Mouse (Mus musculus): ENCODE data around the gene Gm21974. TPM values are rescaled to one million over a fixed set of nuclear protein-coding genes. Genes with fewer than 3 reads are reported as not detected.
A peak's percentile ranks its signal among the peaks of the same experiment; 100 is the strongest.

Gene Gm21974
- polyA plus RNA-seq, 1 experiment, result not detected

- H3K27me3 ChIP-seq (ENCODE audit: control insufficient read depth, insufficient read depth, low read length), result no peaks in the 10 kb centered on the region
- no peaks in the 10 kb centered on the region for H3K36me3 ChIP-seq (ENCODE audit: control insufficient read depth, insufficient read depth, low read length)
- no peak overlapping the region for H3K4me3 ChIP-seq (ENCODE audit: low read depth, low read length)
- no peak overlapping the region for H3K27ac ChIP-seq (ENCODE audit: insufficient read depth, low read depth, low read length)
- 24% methylated on average over 13 of the region's 13 CpGs for WGBS
- TF ChIP-seq CTCF (IDR thresholded peaks at IDR 0.05; ENCODE audit: extremely low read depth, insufficient read length, insufficient replicate concordance, low read depth, low read length), result no peak
- no peak for TF ChIP-seq POLR2A (IDR thresholded peaks at IDR 0.05; ENCODE audit: low read depth, low read length)
- peaks cover 20% of the 10 kb centered on the region for H3K4me1 ChIP-seq (ENCODE audit: control insufficient read depth, insufficient read depth, insufficient read length, low read length)
Measured at GRCm38 (mm10) chr7:127932273-127933031, 37.2 kb upstream of the Gm21974 start.

GRCm38 (mm10) chr7:127931351-127932135 is 36.3 kb upstream of the Gm21974 start:
- Histone ChIP-seq H3K4me3 (ENCODE audit: low read depth, low read length) (no peak overlapping the region), H3K27ac (ENCODE audit: insufficient read depth, low read depth, low read length) (no peak overlapping the region; the same call in 1 of the 2 replicates), H3K27me3 (ENCODE audit: control insufficient read depth, insufficient read depth, low read length) (no peaks in the 10 kb centered on the region), H3K36me3 (ENCODE audit: control insufficient read depth, insufficient read depth, low read length) (0 out of 2 replicates have a peak, but pooled peaks cover 2% of the 10 kb centered on the region), H3K4me1 (ENCODE audit: control insufficient read depth, insufficient read depth, insufficient read length, low read length) (peaks cover 29% of the 10 kb centered on the region)
- WGBS, result 25% methylated on average over 13 of the region's 13 CpGs
- no peak for TF ChIP-seq CTCF (IDR thresholded peaks at IDR 0.05; ENCODE audit: extremely low read depth, insufficient read length, insufficient replicate concordance, low read depth, low read length)
- TF ChIP-seq POLR2A (IDR thresholded peaks at IDR 0.05; ENCODE audit: low read depth, low read length), result no peak

- 31% methylated on average over 5 of the region's 5 CpGs for WGBS
- Histone ChIP-seq H3K36me3 (ENCODE audit: control insufficient read depth, insufficient read depth, low read length) (peaks cover 10% of the 10 kb centered on the region), H3K4me1 (ENCODE audit: control insufficient read depth, insufficient read depth, insufficient read length, low read length) (peaks cover 31% of the 10 kb centered on the region), H3K4me3 (ENCODE audit: low read depth, low read length) (no peak overlapping the region), H3K27ac (ENCODE audit: insufficient read depth, low read depth, low read length) (0 out of 2 replicates have a peak overlapping the region, but pooled peaks have one; percentile 3), H3K27me3 (ENCODE audit: control insufficient read depth, insufficient read depth, low read length) (no peaks in the 10 kb centered on the region)
- TF ChIP-seq POLR2A (IDR thresholded peaks at IDR 0.05; ENCODE audit: low read depth, low read length), result no peak
- TF ChIP-seq CTCF (IDR thresholded peaks at IDR 0.05; ENCODE audit: extremely low read depth, insufficient read length, insufficient replicate concordance, low read depth, low read length), result no peak
Measured at GRCm38 (mm10) chr7:127930636-127931035, 35.4 kb upstream of the Gm21974 start.

- TF ChIP-seq CTCF (IDR thresholded peaks at IDR 0.05; ENCODE audit: extremely low read depth, insufficient read length, insufficient replicate concordance, low read depth, low read length) (no peak), POLR2A (IDR thresholded peaks at IDR 0.05; ENCODE audit: low read depth, low read length) (peak; percentile 74; the same call in 1 of the 2 replicates)
- Histone ChIP-seq H3K27me3 (ENCODE audit: control insufficient read depth, insufficient read depth, low read length) (no peaks in the 10 kb centered on the region), H3K27ac (ENCODE audit: insufficient read depth, low read depth, low read length) (peak within 1 kb of the TSS; percentile 29), H3K36me3 (ENCODE audit: control insufficient read depth, insufficient read depth, low read length) (peaks cover 10% of the 10 kb centered on the region), H3K4me3 (ENCODE audit: low read depth, low read length) (peak within 1 kb of the TSS; percentile 83), H3K4me1 (ENCODE audit: control insufficient read depth, insufficient read depth, insufficient read length, low read length) (peaks cover 34% of the 10 kb centered on the region)
- WGBS, result 11% methylated on average over 6 of the region's 6 CpGs
Measured at GRCm38 (mm10) chr7:127929923-127930322, 34.7 kb upstream of the Gm21974 start, which contains the start of gene Prss8. TSS of gene Prss8 (minus strand) at chr7:127930104.

- Histone ChIP-seq H3K4me3 (ENCODE audit: low read depth, low read length) (peak overlapping the region; percentile 83), H3K27ac (ENCODE audit: insufficient read depth, low read depth, low read length) (peak overlapping the region; percentile 29), H3K36me3 (ENCODE audit: control insufficient read depth, insufficient read depth, low read length) (peaks cover 15% of the 10 kb centered on the region), H3K4me1 (ENCODE audit: control insufficient read depth, insufficient read depth, insufficient read length, low read length) (peaks cover 39% of the 10 kb centered on the region), H3K27me3 (ENCODE audit: control insufficient read depth, insufficient read depth, low read length) (no peaks in the 10 kb centered on the region)
- 18% methylated on average over 5 of the region's 5 CpGs for WGBS
- no peak for TF ChIP-seq POLR2A (IDR thresholded peaks at IDR 0.05; ENCODE audit: low read depth, low read length)
- peak; percentile 23; the same call in 1 of the 2 replicates for TF ChIP-seq CTCF (IDR thresholded peaks at IDR 0.05; ENCODE audit: extremely low read depth, insufficient read length, insufficient replicate concordance, low read depth, low read length)
Measured at GRCm38 (mm10) chr7:127928596-127928995, 33.3 kb upstream of the Gm21974 start.

- WGBS, result 86% methylated on average over 11 of the region's 11 CpGs
- Histone ChIP-seq H3K27me3 (ENCODE audit: control insufficient read depth, insufficient read depth, low read length) (no peaks in the 10 kb centered on the region), H3K4me1 (ENCODE audit: control insufficient read depth, insufficient read depth, insufficient read length, low read length) (peaks cover 44% of the 10 kb centered on the region), H3K27ac (ENCODE audit: insufficient read depth, low read depth, low read length) (no peak overlapping the region), H3K36me3 (ENCODE audit: control insufficient read depth, insufficient read depth, low read length) (peaks cover 15% of the 10 kb centered on the region), H3K4me3 (ENCODE audit: low read depth, low read length) (no peak overlapping the region)
- no peak for TF ChIP-seq POLR2A (IDR thresholded peaks at IDR 0.05; ENCODE audit: low read depth, low read length)
- TF ChIP-seq CTCF (IDR thresholded peaks at IDR 0.05; ENCODE audit: extremely low read depth, insufficient read length, insufficient replicate concordance, low read depth, low read length), result no peak
Measured at GRCm38 (mm10) chr7:127927726-127928125, 32.5 kb upstream of the Gm21974 start.

- Histone ChIP-seq H3K36me3 (ENCODE audit: control insufficient read depth, insufficient read depth, low read length) (peaks cover 15% of the 10 kb centered on the region), H3K4me1 (ENCODE audit: control insufficient read depth, insufficient read depth, insufficient read length, low read length) (peaks cover 51% of the 10 kb centered on the region), H3K4me3 (ENCODE audit: low read depth, low read length) (peak overlapping the region; percentile 12; the same call in 1 of the 2 replicates), H3K27me3 (ENCODE audit: control insufficient read depth, insufficient read depth, low read length) (no peaks in the 10 kb centered on the region), H3K27ac (ENCODE audit: insufficient read depth, low read depth, low read length) (peak overlapping the region; percentile 48)
- WGBS, result 53% methylated on average over 11 of the region's 11 CpGs
- TF ChIP-seq CTCF (IDR thresholded peaks at IDR 0.05; ENCODE audit: extremely low read depth, insufficient read length, insufficient replicate concordance, low read depth, low read length) (no peak), POLR2A (IDR thresholded peaks at IDR 0.05; ENCODE audit: low read depth, low read length) (no peak)
Measured at GRCm38 (mm10) chr7:127926846-127927245, 31.6 kb upstream of the Gm21974 start.

All from small intestine, adult 2 months (tissue).